Mouse (Mus musculus) thymus, postnatal 0 days (tissue): ENCODE data around the gene H2-Eb2. TPM values are rescaled to one million over a fixed set of nuclear protein-coding genes. Genes with fewer than 3 reads are reported as not detected.
"Not testable (repeated sequence)": the region's sequence is repeated elsewhere in the genome, so short reads cannot be mapped to it uniquely, and the experiment has no call there.

Experiments
- DNase-seq: peaks from one replicate; pipeline ENCODE4 v3.0.0-alpha.2; 2015; ENCODE audit warnings: low spot score
- polyA plus RNA-seq: library from polyadenylated mRNA; unstranded; fragments of >200 nt; fragmentation: Nextera tagmentation; extraction: Ambion mirVana; gene quantifications from 2 replicates; pipeline ENCODE4 v1.2.1, GENCODE M21; 2015

The H2-Eb2 gene
- polyA plus RNA-seq, 1 experiment from 2014 or later = 3.1 TPM

DNA sequence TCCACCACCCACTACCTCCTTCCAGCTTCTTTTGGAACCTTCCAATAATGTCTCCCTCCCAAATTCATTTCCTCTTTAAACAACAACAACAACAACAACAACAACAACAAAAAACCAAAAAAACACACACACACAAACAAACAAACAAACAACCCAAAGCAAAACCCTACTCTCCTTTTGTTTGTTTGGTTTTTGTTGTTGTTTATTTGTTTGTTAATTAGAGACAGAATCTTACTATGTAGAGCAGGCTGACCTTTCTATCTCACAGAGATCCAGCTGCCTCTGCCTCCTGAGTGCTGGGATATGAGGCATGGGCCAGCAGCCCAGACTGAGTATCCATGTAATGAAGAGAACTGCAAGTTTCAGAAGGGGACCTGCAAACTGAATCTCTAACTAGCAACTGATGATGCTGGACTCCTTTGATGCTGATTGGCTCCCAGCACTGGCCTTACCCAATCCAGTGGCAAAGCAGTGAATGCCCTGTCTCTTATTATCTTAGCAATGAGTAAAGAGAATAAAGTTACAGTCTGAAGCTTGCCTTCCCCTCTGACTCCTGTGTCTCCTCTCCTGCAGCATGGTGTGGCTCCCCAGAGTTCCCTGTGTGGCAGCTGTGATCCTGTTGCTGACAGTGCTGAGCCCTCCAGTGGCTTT lies 20.0 kb upstream of the H2-Eb2 start, which contains the start of gene H2-Eb1:
Gene H2-Eb1, plus strand, starts transcription at position 488 of the 651 bp plus-strand sequence.
- peak; percentile 88 for DNase-seq

DNA sequence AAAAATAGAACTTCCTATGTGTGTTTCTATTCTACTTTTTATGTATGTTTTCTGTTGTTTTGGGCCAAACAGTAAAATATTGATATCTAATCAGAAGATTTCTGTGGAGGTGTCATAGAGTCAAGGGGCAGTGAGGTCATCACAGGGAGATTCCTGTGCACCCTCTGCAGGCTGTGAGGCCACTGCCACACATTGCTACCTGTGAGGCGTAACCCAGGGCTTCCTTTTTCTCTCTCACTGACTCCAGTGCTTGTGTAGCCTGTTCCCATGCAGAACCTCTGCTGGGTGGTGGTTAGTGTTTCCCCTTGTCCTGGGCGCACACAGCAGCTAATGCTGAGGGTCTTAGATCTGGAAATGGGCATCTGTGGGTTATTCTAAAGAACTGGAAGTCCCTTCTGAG lies 19.1 kb upstream of the H2-Eb2 start:
- DNase-seq = no peak

DNA sequence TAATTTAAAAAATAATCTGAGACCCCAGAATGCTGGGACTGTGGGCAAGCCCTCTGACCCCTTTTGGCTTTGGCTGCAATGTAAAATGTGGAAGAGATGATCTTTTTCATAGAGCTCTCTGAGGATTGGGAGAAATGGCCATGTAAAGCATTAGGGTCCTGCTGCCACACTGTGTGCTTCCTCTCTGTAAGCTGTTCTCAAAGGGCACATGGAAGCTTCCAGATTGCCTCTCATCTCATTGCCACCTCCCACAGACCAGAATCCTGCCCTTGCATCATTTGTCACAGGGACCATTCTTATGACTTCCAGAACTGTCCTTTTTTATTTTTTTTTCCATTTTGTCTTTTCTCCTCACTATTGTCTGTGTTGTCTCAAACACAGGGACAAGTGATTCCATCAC lies 18.2 kb upstream of the H2-Eb2 start:
- no peak for DNase-seq

DNA sequence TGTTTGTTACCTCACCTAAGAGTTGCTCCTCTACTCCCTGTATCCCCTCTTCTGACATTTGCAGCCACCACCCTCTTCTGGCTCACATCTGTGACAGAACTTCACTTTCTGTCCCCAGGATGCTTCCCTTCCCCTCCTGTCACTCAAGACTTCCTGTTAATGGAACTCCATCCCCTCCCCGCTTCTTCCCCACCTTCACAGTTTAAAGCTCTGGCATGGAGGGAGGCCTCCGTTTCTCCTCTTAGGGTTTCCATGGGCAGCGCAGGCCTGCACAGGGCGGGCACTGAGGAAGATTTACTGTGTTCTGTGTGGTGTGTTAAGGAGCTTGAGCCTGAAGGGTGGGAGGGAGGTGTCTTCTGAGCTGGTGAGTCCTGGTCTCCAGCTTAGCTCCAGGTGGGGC lies 17.3 kb upstream of the H2-Eb2 start:
- no peak for DNase-seq

DNA sequence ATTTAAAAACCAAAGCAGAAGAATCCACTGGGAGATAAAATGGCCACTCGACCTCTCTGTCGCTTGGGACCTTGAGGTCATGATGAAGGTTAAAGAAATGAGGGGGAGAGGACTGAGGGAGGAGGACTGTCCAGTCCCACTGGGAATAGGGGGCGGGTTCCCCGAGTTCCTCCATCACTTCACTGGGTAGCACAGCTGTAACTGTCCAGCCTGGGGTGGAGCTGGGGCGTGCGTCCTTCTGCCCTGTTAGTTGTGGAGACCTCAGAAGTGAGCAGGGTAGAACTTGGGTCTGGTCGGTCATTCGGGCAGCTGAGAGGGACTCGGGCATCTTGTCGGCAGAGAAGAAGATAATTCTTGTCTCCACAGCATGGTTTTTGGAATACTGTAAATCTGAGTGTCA lies 16.2 kb upstream of the H2-Eb2 start:
- no peak for DNase-seq

DNA sequence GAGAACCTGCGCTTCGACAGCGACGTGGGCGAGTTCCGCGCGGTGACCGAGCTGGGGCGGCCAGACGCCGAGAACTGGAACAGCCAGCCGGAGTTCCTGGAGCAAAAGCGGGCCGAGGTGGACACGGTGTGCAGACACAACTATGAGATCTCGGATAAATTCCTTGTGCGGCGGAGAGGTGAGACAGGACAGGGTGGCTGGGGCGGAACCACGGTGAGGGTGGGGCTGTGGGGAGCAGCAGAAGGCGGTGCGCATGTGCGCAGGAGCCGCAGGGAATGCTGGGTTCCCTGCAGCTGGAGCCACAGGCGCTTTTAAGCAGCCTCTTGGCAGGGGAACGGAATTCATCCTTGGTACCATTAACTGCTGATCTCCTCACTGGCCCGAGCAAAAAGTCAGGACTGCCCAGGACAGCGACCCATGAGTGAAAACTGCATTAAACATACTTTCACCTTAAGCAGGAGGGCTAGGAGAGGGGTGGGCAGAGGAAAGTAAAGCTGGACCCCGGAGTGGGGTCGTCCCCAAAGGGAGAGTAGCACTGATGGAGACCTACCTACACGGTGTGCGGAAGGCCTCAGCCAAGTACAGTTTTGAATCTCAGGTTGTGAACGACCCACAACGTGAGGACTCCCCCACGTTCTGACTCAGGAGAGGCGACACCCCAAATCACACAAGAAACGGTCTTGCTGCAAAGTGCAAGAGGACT lies 15.6 kb upstream of the H2-Eb2 start:
- peak; percentile 56 for DNase-seq

DNA sequence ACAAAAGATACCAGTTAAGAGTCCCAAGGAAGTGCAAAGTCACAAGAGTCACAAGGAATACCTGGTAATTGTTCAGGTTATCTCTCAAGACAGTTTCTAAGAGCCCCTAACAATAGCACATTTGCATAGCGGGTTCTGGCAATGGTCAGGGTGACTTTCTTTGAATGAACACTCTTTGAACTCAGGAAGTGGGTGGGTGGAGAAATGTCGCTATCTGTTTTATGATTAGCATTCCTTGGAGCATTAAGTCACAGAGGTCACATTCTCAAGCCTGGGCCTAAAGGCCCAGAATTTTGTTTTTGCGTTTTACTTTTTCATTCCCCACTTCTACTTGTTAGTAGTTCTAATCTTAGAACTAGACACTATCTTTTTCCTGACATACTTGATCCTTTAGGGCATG lies 14.9 kb upstream of the H2-Eb2 start:
- not testable (repeated sequence) for DNase-seq

DNA sequence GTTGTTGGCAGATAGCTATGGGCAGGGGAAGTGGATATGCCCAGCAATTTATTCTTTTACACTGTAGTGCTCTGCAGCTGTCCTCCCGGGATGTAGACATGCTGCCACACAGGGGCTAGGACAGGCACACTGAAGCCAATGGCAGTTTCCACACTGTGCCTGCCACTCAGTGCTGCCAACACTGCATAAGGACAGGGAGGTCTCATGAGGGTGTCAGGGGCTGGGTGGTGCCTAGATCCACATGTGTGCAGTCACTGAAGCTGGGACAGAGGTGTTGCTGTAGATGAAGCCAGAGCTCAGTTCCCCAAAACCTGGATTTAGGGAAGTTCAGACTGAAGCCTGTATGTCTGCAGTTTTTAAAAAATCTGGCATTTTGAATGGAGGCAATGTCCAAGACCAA lies 13.3 kb upstream of the H2-Eb2 start:
- DNase-seq = peak; percentile 43

DNA sequence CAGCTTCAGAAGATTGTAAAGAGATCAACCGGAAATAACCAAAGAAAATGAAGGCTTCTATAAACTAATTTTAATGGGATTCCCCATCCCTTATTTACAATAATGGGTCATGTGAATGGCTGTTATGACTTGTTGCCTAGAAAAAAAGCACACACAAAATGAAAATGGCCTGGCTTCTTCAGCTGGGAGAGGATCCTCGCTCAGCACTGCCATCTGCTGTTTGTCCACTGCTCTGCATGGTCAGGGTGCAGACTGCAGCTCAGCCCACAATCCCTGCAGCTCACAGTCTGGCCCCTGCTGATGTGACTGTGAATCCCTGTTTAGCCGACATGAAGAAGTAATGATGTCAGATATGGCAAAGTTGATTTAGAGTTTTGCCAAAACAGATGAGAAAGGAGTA lies 12.1 kb upstream of the H2-Eb2 start:
- DNase-seq = peak; percentile 73

DNA sequence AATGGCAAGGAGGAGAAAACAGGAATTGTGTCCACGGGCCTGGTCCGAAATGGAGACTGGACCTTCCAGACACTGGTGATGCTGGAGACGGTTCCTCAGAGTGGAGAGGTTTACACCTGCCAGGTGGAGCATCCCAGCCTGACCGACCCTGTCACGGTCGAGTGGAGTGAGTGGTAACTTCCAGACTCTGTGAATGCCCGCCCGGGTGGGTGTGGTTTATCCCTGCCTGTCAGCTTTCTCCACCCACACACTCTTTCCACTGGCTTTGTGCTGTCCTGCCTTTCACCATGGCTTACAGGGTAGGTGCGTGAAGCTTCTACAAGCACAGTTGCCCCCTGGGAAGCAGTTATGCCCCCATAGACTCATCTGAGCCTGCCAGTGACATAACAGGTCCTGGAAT lies 11.2 kb upstream of the H2-Eb2 start:
- DNase-seq = no peak

DNA sequence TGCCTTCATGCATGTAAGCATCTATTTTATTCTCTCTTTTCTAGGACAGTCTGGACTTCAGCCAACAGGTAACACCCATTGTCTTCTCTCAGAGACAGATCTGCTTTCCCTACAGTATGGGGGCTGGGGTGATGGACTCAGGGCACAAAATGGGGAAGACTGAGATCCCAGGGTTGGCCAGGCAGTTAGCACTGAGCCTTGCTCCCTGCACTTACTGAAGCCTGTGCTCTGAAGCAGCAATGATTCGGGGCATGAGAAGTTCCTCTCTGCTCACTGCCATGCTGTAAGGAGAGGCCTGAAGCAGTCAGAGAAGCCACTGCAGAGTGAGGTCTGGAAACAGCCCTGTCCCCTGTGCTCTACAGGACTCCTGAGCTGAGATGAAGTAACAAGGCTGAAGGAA lies 10.0 kb upstream of the H2-Eb2 start:
- DNase-seq = no peak

DNA sequence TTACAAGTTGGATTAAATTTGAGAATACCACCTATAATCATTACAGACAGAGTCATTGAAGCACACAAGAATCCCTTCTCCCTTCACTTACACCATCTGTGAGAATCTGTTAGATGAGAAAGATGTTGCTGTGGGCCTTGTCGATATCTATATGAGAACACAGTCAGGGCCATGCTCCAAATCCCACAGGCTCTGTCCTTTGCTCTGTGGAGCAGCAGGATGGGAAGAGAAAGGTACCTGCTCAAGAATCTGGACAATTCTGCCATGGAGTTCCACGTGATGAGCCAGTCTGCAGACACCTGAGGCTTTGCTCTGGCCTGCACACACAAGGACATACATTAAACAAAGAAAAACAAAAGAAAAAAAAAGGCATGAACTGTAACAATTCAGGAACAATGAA lies 8.8 kb upstream of the H2-Eb2 start:
- no peak for DNase-seq

DNA sequence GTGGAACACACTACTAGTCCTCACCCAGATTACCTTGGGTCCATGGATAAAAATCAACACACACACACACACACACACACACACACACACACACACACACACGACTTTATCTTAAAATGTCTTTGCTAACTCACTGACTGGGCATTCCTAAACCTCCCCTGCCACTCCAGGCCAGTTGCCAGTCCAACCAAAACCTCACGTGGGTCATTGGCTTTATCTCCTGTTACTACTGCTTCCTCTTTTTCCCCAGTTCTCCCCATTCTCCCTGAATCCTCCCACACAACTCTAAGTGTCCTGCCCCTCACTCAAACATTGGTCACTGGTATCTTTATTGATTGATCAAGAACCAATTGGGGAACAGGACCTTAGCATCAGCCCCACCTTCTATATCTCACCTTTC lies 8.2 kb upstream of the H2-Eb2 start:
- no peak for DNase-seq

DNA sequence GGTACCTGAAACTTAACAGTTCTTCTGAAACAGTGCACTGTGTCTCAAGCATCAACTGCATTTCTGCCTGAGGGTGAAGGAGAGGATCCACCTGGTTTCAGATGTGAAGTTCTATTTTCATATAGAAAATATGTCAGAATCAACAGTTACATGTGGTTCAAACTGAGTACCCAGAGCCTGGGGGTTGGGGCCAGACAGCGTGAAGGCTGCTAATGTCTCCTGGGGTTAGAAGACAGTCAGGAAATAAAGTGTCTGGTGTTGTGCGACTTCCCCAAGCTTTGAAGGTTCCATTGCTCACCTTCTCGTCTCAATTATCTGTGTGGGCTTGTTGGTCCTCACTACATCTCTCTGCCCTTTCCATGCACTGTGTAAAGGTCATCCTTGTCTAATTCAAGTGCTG lies 908 bp downstream of the H2-Eb2 start:
- no peak for DNase-seq

DNA sequence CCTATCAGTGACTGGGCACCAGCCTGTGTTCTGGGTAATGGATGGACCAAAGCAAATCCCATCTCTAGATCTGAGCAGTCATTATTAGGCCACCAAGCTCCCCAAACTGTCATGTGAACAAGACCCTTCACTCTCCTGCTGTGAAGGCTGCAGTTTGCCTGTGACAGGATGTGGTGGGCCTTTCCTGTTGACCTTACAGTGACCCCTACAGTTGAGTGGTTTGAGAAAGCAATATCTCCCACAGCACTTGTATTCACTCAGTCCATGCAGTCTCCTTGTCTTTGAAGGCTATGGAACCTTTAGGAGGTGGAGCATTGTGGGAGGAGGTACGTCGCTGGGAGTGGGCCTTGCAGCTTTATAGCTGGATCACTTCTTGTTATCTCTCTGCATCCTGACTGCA lies 4.3 kb downstream of the H2-Eb2 start:
- peak; percentile 53 for DNase-seq

DNA sequence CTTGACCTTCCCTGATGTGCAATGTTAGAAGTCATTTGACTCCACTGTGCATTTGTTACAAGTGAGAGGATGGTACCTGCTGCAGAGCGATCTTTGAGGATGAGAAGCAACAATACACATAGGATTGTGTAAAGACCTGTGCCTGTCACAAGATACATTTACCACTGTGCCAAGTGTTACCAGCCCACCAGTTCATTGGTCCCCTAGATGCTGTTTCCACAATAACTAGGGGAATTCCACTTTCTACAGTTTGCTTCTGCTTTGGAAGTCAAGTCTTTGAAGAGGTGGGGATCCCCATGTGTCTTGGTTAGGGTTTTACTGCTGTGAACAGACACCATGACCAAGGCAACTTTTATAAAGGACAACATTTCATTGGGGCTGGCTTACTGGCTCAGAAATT lies 5.7 kb downstream of the H2-Eb2 start:
- DNase-seq = no peak

DNA sequence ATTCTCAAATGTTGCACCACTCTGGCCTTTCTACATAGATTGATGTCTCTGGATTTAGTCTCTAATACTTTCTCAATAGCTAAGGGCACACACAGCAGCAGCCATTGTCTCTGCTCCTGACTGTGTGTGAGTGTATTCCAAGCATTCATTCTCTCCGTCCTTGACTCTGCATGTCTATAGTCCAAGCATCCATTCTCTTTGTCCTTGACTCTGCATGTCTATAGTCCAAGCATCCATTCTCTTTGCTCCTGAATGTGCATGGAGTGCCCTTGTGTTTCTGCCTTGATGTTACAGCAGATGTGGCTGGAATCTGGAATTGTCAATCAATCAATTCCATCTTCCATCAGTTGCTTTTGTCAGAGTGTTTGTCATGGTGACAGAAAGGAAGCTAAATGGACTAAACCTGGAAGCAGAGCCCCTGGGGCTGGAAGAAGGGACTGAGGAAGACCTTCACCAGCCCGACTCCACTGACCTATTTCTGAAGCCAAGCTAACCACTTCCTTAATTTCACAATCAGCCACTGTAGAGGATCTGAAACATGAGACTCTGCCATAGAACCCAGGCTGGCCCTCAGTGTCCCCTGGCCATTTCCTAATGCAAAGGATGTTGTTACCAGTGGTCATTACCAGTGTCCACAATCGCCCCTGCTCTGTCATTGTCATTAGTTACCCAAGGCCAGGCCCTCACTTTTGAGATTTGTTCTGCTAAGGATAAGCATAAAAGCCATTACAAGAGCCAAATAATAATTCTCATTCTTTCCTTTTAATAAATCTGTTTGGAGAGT lies 15.3 kb downstream of the H2-Eb2 start:
- DNase-seq = no peak

DNA sequence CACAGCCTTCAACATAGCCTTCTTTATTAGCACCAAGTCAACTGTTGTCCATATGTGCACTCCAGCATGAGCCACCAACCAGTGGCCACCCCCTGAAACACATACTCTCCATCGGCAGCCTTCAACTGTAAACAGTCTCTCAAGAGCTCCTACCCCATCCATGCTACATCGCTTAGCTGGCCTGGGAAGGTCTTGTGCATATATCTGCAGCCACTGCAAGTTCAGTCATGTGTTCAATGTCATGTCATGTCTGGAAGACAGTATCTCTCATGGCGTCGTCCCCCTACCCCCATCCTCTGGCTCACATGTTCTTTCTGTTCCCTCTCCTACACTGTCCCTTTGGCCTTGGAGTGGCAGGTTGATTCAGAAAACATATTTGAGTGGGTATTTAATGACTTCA lies 19.4 kb downstream of the H2-Eb2 start:
- no peak for DNase-seq

DNA sequence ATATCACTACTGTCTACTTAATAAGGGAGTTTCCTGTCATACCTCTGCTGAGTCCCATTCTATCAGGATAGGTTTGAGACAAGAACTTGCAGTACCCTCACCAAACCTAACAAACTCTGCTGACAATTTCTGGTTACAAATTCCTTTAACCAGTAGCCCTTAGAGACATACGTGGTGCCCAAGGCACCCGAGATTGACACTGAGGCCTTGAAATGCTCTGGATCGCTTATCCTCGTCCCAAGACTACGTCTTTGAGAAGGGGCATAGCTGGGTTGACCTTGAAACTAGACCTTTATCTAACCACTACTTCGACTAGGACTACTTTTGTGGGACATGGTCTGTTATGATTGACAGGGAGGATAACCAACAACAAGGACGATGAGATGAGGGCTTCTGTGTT lies 20.0 kb downstream of the H2-Eb2 start:
- DNase-seq = no peak

DNA sequence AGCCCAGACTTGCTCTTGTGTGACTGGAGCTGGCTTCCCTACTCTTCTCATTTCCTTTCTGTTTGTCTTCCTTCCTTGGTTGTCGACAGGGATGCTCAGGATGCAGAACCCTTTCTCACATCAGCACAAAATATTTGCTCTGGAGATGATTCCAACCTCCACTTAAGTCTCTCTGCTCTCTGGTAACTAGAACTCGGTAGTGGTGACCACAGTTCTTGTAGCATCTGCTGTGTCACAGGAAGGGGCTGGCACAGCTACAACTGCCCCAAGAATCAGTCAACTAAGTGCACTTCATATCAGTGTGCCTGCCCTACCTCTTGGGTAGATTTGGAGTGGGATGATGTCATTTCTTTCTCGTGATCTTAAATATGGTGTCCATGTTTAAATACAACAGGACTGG lies 20.6 kb downstream of the H2-Eb2 start:
- no peak for DNase-seq

DNA sequence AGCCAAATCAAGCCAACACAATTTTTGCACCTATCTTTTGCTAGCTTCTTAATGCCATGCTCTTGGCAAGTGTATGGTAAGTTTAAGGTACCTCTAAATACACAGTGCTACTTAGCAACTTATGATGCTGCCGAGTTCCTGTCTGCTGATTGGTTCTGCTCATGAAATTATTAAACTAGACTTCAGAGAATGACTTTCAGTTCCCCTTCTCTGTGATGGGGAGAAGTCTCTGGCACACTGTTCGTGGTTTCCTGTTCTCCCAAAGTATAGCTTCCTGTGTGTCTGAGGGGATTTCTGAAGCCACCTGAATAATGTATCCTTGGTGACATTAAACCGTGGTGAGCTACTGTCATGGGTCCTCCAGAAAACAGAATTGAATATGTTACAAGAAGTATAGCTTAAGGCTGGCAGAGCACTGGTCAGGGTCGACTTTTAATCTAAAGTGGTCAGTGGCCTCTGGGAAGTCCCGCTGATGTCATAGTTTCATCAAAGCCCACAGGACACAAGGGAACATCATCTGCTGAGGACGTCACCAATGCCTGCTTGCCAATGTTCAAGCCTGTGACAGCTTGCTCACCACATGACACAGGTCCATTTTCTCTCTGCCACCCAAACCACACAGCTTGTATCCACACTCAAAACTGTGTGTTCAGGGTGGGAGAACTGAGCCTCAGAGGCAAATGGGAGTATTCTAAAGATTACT lies 22.3 kb downstream of the H2-Eb2 start:
- DNase-seq = peak; percentile 74

DNA sequence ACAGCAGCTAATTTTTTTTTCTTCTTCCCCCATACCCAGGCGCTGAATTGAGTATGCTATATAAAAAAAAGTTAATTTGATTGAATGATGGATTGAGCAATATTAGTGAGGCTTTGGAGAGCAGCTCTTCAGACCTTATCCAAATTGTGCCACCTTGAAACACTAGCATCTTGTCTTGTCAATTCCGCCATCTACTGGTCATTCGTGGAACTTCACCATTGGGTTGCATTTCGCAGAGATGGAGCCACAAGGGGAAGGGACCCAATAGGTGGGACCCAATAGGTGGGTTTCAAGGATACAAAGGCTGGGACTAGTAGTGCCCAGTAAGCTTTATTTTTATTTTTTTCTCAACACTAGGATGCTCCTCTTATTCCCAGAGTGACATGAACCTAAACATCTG lies 24.0 kb downstream of the H2-Eb2 start:
- peak; percentile 84 for DNase-seq
